21 mouse cellular contexts compared by ENCODE assay signal in genomic region chr12:82675137-82675536, GRCm38 (mm10).
DNase-seq lines count a peak whose midpoint lies in the region; ATAC-seq and TF ChIP-seq lines count a peak whose summit lies in the region.
"Had no signal": no experiment of that assay in that cellular context is flagged by ENCODE, and none has a peak within 500 bp of the region (broad histone marks: within the 10 kb centered on the region; RNA-seq: fewer than 3 reads in every experiment).

No protein-coding gene starts in this region.

- intact Hi-C loops in heart, postnatal 25 days (cut with DNase I), result no loop called here
- intact Hi-C loops in heart, postnatal 14 days (cut with DNase I), result no loop called here

- ATAC-seq in heart, postnatal 0 days (ENCODE audit: insufficient read depth, low read depth), result peak; percentile 39; the same call in 1 of the 2 replicates
- peak; percentile 29; the same call in 1 of the 2 replicates for ATAC-seq in embryonic facial prominence, embryonic 15.5 days (ENCODE audit: insufficient number of reproducible peaks, low FRiP score, low TSS enrichment, low read depth)
- ATAC-seq: CD4-positive, CD25-positive, alpha-beta regulatory T cell, adult 4 months; forebrain, embryonic 15.5 days; hindbrain, embryonic 16.5 days; intestine, embryonic 16.5 days had no signal

- no peaks in the 10 kb centered on the region for H3K9me3 ChIP-seq in heart, postnatal 0 days (replicated peaks; ENCODE audit: control insufficient read depth, low read length)
- no peaks in the 10 kb centered on the region for H3K9me3 ChIP-seq in embryonic facial prominence, embryonic 15.5 days (replicated peaks)
- H3K9me3 ChIP-seq: forebrain, embryonic 15.5 days; neural tube, embryonic 13.5 days had no signal

- 41% methylated on average over 4 of the region's 4 CpGs for WGBS in heart, postnatal 0 days
- WGBS in embryonic facial prominence, embryonic 15.5 days, result 17% methylated on average over 4 of the region's 4 CpGs

- H3K4me2 ChIP-seq in heart, postnatal 0 days (ENCODE audit: low read depth, low read length), result no peak overlapping the region
- H3K4me2 ChIP-seq in embryonic facial prominence, embryonic 15.5 days (replicated peaks), result no peak overlapping the region
- H3K4me2 ChIP-seq: forebrain, embryonic 15.5 days; neural tube, embryonic 13.5 days had no signal

- peak overlapping the region; percentile 44 for H3K27ac ChIP-seq in heart, postnatal 0 days (ENCODE audit: low read depth)
- H3K27ac ChIP-seq in embryonic facial prominence, embryonic 15.5 days (replicated peaks), result no peak overlapping the region
- H3K27ac ChIP-seq: forebrain, embryonic 15.5 days; neural tube, embryonic 13.5 days had no signal

- H3K36me3 ChIP-seq in heart, postnatal 0 days (replicated peaks; ENCODE audit: control insufficient read depth, insufficient read depth, low read length), result no peaks in the 10 kb centered on the region
- no peaks in the 10 kb centered on the region for H3K36me3 ChIP-seq in embryonic facial prominence, embryonic 15.5 days
- H3K36me3 ChIP-seq: forebrain, embryonic 15.5 days; neural tube, embryonic 13.5 days had no signal

- DNase-seq in heart, adult 11 months, result peak; percentile 71
- DNase-seq in heart, postnatal 25 days (ENCODE audit: low spot score), result no peak
- DNase-seq in heart, postnatal 0 days (ENCODE audit: low spot score), result no peak
- DNase-seq in heart, postnatal 14 days, result no peak
- DNase-seq in adrenal gland, adult 2 months, result peak; percentile 63
- no peak for DNase-seq in left cerebral cortex, adult 9 months (ENCODE audit: low spot score in 2 of 2)
- DNase-seq: cerebellum, adult 11-12 months; embryo, embryonic 11 days; gastrocnemius, postnatal 36 days; kidney, adult 9 months; lung, postnatal 4 days; retina, postnatal 1 day; right cerebral cortex, postnatal 25 days; spleen, adult 18-20 months had no signal

- peaks cover 15% of the 10 kb centered on the region for H3K4me1 ChIP-seq in heart, postnatal 0 days (ENCODE audit: control insufficient read depth, insufficient read depth)
- H3K4me1 ChIP-seq in embryonic facial prominence, embryonic 15.5 days, result peaks cover 14% of the 10 kb centered on the region; the same call in 1 of the 2 replicates

- H3K4me3 ChIP-seq in heart, postnatal 0 days (ENCODE audit: low read depth, low read length), result no peak overlapping the region
- no peak overlapping the region for H3K4me3 ChIP-seq in embryonic facial prominence, embryonic 15.5 days (replicated peaks)
- H3K4me3 ChIP-seq: forebrain, embryonic 15.5 days; myocyte; neural tube, embryonic 13.5 days had no signal

- TF ChIP-seq EP300 in heart, postnatal 0 days (IDR thresholded peaks at IDR 0.05; ENCODE audit: low read depth), result no peak

- H3K9ac ChIP-seq in heart, postnatal 0 days (replicated peaks; ENCODE audit: low read depth, low read length), result no peak overlapping the region
- H3K9ac ChIP-seq in embryonic facial prominence, embryonic 15.5 days, result no peak overlapping the region
- H3K9ac ChIP-seq: forebrain, embryonic 15.5 days; neural tube, embryonic 13.5 days had no signal

- no peak for TF ChIP-seq CTCF in heart, postnatal 0 days (IDR thresholded peaks at IDR 0.05; ENCODE audit: low read depth)

- H3K27me3 ChIP-seq in heart, postnatal 0 days (ENCODE audit: control insufficient read depth, insufficient read depth, low read length), result no peaks in the 10 kb centered on the region
- H3K27me3 ChIP-seq in embryonic facial prominence, embryonic 15.5 days, result no peaks in the 10 kb centered on the region
- H3K27me3 ChIP-seq: forebrain, embryonic 15.5 days; neural tube, embryonic 13.5 days had no signal

Comparison
In these comparisons a context has a peak if more than half of its experiments do, and no peak if none do; other contexts are left out.
1. DNase-seq: peak in heart, adult 11 months (single experiment) and adrenal gland, adult 2 months (single experiment); none in heart, postnatal 25 days (single experiment), heart, postnatal 0 days (single experiment), heart, postnatal 14 days (0 of 2) and left cerebral cortex, adult 9 months (0 of 2).